Mouse (Mus musculus): ENCODE measurements around the gene Esr1.

Gene Esr1

GRCm38 (mm10) chr10:4847523-4847922 lies 236.1 kb downstream of the Esr1 start:
- no peak for TF ChIP-seq GATA4 (IDR thresholded peaks at IDR 0.05; ENCODE audit: insufficient replicate concordance, low read length)

DNA sequence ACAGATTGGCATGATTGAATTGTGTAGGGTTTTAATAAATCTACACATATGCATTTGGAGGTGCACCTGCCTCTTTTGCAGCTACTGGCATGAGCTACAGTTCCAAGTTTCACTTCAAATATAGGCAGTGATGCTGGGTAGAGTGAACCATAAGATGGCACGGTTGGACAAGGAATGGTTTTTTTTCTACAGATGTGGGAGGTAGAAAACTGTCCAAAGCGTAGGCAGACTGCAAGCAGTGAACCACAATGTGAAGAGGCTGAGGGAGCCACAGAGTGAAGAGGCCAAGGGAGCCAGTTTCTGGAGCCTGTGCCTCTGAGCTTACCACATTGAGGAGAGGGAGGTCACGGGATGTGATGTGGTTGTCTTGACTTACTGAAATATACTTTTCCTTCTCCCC lies 238.5 kb downstream of the Esr1 start:
- TF ChIP-seq GATA4 (IDR thresholded peaks at IDR 0.05; ENCODE audit: insufficient replicate concordance, low read length), result no peak

DNA sequence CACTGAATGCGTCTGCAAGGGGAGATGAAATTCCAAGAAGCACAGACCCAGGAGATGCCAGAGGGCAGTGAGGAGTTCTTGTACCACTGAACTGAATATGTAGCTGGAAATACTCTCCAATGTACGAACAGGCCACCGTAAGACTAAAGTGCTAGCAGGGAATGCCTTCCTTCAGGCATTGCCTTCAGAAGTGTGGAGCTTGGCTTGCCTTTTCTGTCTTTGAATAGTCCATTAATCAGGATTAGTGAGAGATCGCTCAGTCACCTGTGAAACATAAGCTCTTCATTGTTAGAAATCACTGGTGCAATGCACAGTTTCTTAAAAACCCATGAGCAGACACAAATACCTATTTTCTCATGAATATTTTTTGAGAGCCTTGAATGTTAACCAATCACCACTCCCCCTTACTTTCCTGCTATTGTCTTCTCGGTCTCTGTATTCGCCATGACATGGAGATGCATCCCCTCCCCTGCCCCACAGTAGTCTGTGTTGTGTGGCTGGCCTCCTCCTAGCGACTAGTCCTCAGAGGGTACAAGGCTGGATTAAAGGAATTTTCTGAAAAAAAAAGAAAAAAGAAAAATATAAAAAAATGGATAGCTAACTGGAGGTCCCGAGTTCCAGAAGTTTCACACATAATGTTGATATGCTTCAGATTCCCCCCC lies 263.8 kb downstream of the Esr1 start:
- TF ChIP-seq GATA4 (IDR thresholded peaks at IDR 0.05; ENCODE audit: insufficient replicate concordance, low read length), result no peak

DNA sequence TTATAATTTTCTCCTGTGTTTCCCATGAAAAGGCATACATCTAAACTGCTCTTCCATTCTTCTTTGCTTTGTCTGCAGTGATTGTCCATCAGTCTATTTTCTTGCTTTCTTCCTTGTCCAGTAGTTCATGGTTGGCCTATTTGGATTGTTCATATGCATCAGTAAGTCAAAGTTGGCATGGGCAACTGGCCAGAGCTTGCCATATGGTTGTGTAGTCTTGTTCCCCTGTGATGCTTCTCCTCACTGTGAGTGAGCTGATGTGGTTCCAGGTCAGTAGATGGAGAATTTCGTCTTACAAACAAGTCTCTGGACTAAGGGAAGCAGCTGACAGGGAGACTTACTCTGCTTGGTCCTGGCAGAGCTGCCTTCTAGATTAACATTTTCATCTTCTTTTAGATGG lies 270.0 kb downstream of the Esr1 start:
- no peak for TF ChIP-seq GATA4 (IDR thresholded peaks at IDR 0.05; ENCODE audit: insufficient replicate concordance, low read length)

GRCm38 (mm10) chr10:4885506-4885905 lies 274.1 kb downstream of the Esr1 start:
- no peak for TF ChIP-seq GATA4 (IDR thresholded peaks at IDR 0.05; ENCODE audit: insufficient replicate concordance, low read length)

DNA sequence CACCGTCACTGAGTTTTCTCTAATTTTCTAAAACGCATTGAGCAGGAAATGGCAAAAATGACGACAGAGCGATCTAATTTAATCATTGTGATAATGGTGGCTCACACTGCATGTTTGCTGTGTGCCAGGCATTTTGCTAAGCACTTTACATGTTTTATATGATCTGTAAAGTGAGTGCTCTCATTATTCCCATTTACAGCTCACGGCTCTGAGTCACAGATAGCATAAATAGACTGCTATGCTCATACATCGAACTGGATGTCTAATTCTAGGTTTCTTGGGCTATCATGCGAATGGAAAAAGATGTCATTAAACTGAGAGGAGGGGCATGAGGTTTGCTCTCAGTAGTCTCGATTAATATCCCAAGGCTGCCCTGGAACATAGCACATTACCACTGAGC lies 274.6 kb downstream of the Esr1 start:
- TF ChIP-seq GATA4 (IDR thresholded peaks at IDR 0.05; ENCODE audit: insufficient replicate concordance, low read length), result no peak

GRCm38 (mm10) chr10:4893475-4893874 lies 282.1 kb downstream of the Esr1 start:
- TF ChIP-seq GATA4 (IDR thresholded peaks at IDR 0.05; ENCODE audit: insufficient replicate concordance, low read length), result no peak

GRCm38 (mm10) chr10:4897789-4898188 lies 286.4 kb downstream of the Esr1 start:
- TF ChIP-seq GATA4 (IDR thresholded peaks at IDR 0.05; ENCODE audit: insufficient replicate concordance, low read length), result no peak

- TF ChIP-seq GATA4 (IDR thresholded peaks at IDR 0.05; ENCODE audit: insufficient replicate concordance, low read length), result no peak
Measured at GRCm38 (mm10) chr10:4900324-4900723, 288.9 kb downstream of the Esr1 start.

DNA sequence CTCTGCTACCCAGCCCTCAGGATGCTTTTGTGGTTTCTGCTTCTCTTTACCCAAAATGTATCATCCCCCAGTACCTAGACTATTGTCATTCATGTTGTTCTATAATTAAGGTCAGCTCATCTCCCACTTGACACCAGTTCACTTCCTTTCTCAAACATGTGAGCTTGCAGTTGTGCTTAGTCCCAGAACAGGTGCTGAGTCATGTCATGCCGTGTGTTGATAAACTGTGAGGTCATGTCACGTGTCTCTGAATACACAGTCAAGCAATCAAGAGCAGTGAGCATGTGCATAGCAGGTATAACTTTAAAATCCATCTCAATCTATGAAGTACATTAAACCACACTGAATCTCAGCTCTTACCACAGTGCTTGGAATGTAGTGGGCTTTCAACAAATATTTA lies 297.9 kb downstream of the Esr1 start:
- TF ChIP-seq GATA4 (IDR thresholded peaks at IDR 0.05; ENCODE audit: insufficient replicate concordance, low read length), result no peak

- no peak for TF ChIP-seq GATA4 (IDR thresholded peaks at IDR 0.05; ENCODE audit: insufficient replicate concordance, low read length)
Measured at GRCm38 (mm10) chr10:4910451-4910850, 299.1 kb downstream of the Esr1 start.

DNA sequence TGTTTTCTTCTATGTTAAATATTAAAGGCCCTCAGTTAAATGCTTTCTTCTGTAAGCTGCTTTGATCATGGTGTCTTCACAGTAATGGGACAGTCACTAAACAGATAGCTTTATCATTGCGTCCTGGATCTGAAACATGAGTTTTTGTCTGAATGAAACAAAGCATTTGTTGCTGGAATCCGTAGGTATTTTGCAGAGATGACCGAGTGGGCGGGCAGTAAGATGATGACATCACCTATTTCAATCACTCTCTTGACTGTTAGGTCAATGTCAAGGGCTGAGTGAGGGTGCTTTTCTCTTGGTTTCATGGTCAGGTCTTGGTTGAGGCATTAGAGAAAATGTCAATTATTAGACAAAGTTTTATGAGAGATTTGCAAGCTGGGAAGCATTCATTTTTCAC lies 307.7 kb downstream of the Esr1 start:
- no peak for TF ChIP-seq GATA4 (IDR thresholded peaks at IDR 0.05; ENCODE audit: insufficient replicate concordance, low read length)

DNA sequence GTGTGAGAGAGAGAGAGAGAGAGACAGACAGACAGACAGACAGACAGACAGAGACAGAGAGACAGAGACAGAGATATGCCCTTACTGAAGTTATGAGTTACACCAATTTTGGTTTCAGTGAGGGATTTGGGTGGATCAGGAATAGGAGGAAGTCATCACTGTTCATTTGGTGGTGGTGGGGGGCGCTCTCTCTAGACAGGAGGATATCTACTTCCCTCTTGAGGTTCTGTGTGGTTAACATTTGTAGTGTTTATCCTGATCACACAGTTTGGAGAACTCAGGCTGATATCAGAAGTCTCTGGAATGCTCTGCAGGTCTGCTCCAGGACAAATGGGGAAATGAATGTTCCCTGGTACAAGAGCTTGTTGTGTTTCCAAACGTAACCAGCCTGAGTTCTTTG lies 312.2 kb downstream of the Esr1 start:
- TF ChIP-seq GATA4 (IDR thresholded peaks at IDR 0.05; ENCODE audit: insufficient replicate concordance, low read length), result no peak

DNA sequence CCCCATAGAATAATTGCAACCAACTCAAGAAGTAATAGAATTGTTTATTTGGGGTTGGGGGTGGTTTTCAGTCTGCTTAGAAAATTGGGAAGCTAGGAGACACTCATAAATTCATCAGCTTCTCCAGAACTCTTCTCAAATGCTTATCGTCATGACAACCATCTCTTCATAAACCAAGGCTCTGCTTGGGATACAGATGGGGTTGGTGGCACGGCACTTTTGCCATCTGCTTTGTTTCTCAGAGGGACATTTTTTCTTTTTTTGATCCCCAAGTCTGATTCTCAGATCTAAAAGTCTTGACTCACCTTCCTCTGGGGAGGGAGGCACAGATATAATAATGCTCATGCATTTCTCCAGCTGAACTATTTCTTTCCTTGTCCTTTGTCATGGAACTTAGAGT lies 313.0 kb downstream of the Esr1 start:
- TF ChIP-seq GATA4 (IDR thresholded peaks at IDR 0.05; ENCODE audit: insufficient replicate concordance, low read length), result no peak

- no peak for TF ChIP-seq GATA4 (IDR thresholded peaks at IDR 0.05; ENCODE audit: insufficient replicate concordance, low read length)
Measured at GRCm38 (mm10) chr10:4943148-4943547, 331.8 kb downstream of the Esr1 start.

DNA sequence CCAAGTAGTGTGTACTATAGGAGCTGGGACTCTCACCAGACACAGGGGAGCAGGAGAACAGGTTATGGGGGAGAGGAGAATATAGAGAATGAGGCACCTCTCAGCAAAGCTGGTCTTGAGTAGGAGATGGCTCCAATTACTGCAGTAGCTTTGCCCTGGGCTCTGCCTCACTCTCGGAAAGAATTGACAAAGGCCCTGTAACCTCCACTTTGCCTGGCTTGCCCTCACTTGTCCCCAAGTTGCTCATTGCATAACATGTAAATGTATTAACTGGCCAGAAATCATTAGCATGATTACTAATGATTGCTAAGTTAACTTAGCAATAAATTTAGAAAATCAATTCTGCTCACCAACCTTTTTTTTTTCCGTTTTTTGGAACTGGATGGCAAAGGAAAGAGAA lies 333.3 kb downstream of the Esr1 start:
- TF ChIP-seq GATA4 (IDR thresholded peaks at IDR 0.05; ENCODE audit: insufficient replicate concordance, low read length), result no peak

DNA sequence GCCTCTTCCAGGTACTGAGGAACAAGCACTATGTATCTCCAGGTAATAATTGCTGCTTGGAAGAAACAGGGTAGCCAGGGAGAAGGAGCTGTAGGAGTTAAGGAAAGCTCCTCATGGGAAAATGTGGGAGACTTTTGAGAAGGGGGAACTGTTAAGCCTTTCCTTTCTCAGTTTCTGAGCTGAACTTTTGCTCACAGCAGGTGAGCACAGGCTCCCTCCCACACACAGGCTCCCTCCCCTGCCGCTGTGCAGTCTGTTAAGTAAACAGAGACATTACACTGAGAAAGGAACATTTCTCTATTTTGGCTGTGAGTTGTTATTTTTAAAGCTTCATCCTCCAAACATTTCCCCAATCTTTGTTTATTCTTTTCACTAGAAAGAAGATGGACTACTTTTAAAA lies 354.4 kb downstream of the Esr1 start:
- TF ChIP-seq GATA4 (IDR thresholded peaks at IDR 0.05; ENCODE audit: insufficient replicate concordance, low read length), result no peak

Data from liver, adult (tissue).